Mouse (Mus musculus): Measurements from ENCODE around the gene Arid1b.

DNA sequence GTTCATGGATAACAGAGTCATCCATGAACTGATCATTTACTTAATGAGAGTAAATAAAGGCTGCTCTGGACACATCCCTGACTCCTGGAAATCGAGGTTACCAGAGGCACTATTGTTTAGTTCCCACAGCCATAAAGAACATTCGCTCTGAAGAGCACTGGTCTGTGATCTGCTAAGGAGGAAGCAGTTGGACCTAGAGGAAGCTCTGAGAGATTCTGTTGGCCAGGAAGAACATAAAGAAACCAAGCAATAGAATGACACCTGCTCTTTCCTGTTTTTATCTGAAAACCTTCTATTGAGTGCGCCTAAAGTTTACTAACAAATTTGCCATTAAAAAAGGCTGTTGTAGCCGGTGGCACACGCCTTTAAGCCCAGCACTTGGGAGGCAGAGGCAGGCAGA lies 94.7 kb downstream of the Arid1b start:
- TF ChIP-seq GATA1 (IDR thresholded peaks at IDR 0.05; ENCODE audit: low read length): no peak
- TF ChIP-seq TAL1 (IDR thresholded peaks at IDR 0.05; ENCODE audit: low read length): no peak
